15 mouse cellular contexts compared by ENCODE assay signal in genomic region chr15:79191426-79191825, GRCm38 (mm10). TPM values are rescaled to one million over a fixed set of nuclear protein-coding genes. Genes with fewer than 3 reads are reported as not detected.
"Had no signal": no experiment of that assay in that cellular context is flagged by ENCODE, and none has a peak within 500 bp of the region (broad histone marks: within the 10 kb centered on the region; RNA-seq: fewer than 3 reads in every experiment).

No protein-coding gene starts in this region.

- H3K27me3 ChIP-seq: lung, embryonic 15.5 days; midbrain, embryonic 13.5 days; neural tube, embryonic 15.5 days had no signal

- H3K9ac ChIP-seq: liver, embryonic 12.5 days; lung, embryonic 15.5 days; midbrain, embryonic 13.5 days; neural tube, embryonic 15.5 days had no signal

- DNase-seq: kidney, adult 11 months; kidney, adult 9 months; kidney, postnatal 4 days; layer of hippocampus, postnatal 36 days; right cerebral cortex, adult 18-20 months; right cerebral cortex, postnatal 25 days; thymus, postnatal 4 days had no signal

- H3K9me3 ChIP-seq: limb, embryonic 10.5 days; liver, embryonic 12.5 days; lung, embryonic 15.5 days; midbrain, embryonic 13.5 days; neural tube, embryonic 15.5 days had no signal

- H3K27ac ChIP-seq: kidney, postnatal 0 days; liver, embryonic 12.5 days; lung, embryonic 15.5 days had no signal

- H3K36me3 ChIP-seq: limb, embryonic 10.5 days; liver, embryonic 12.5 days; lung, embryonic 15.5 days; midbrain, embryonic 13.5 days; neural tube, embryonic 15.5 days had no signal

- H3K4me3 ChIP-seq: limb, embryonic 10.5 days; liver, embryonic 12.5 days; lung, embryonic 15.5 days; midbrain, embryonic 13.5 days; myocyte; neural tube, embryonic 15.5 days had no signal

RNA-seq across cellular contexts. Expression of gene Sox10, which starts 26.4 kb away (rescaled TPM):
- total RNA-seq: megakaryocyte-erythroid progenitor cell, adult 5-6 weeks had no signal
- polyA plus RNA-seq: myocyte had no signal

RNA-seq across cellular contexts. Expression of gene Gm49486, which starts 37.8 kb away (rescaled TPM):
- total RNA-seq: megakaryocyte-erythroid progenitor cell, adult 5-6 weeks had no signal

RNA-seq across cellular contexts. Expression of gene 1700088E04Rik, which starts 50.4 kb away (rescaled TPM):
- total RNA-seq: megakaryocyte-erythroid progenitor cell, adult 5-6 weeks had no signal
